Mouse (Mus musculus): ENCODE data around the gene Ttll11. TPM values are rescaled to one million over a fixed set of nuclear protein-coding genes. Genes with fewer than 3 reads are reported as not detected.

Gene Ttll11
- polyA plus RNA-seq, 1 experiment from 2014 or later: 2.4 TPM

DNA sequence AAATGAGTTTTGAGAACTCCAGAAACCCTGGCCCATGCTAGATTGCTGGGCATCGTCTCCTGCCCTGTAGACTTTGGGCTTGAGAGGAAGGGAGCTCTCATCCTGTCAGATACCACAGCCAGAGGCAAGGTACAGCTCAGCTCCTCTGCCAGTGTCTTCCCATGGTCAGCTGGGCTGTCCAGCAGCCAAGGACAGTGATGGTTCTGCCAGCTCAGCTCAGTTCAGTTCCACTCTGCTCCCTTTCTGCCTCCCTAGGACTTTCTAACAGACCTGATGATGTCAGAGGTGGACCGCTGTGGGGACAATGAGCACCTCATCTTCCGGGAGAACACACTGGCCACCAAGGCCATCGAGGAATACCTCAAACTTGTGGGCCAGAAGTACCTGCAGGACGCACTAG, 267.1 kb downstream of the Ttll11 start:
- H3K27me3 ChIP-seq (replicated peaks; ENCODE audit: control insufficient read depth, insufficient read depth, low read length): no peaks in the 10 kb centered on the region
- no peak overlapping the region for H3K4me2 ChIP-seq (ENCODE audit: low read length)
- H3K27ac ChIP-seq (ENCODE audit: low read depth, low read length): no peak overlapping the region
- peaks cover 5% of the 10 kb centered on the region; the same call in 1 of the 2 replicates for H3K4me1 ChIP-seq (ENCODE audit: control insufficient read depth, insufficient read depth, low read length)
- no peak overlapping the region for H3K9ac ChIP-seq (ENCODE audit: low read length)
- H3K4me3 ChIP-seq (ENCODE audit: low read depth, low read length): no peak overlapping the region
- no peak for ATAC-seq
- peaks cover 86% of the 10 kb centered on the region for H3K36me3 ChIP-seq (ENCODE audit: control insufficient read depth, insufficient read depth, low read length)
- H3K9me3 ChIP-seq (replicated peaks; ENCODE audit: control insufficient read depth, low read length): no peaks in the 10 kb centered on the region
- DNase-seq (ENCODE audit: low spot score): no peak
- 94% methylated on average over 5 of the region's 5 CpGs for WGBS

DNA sequence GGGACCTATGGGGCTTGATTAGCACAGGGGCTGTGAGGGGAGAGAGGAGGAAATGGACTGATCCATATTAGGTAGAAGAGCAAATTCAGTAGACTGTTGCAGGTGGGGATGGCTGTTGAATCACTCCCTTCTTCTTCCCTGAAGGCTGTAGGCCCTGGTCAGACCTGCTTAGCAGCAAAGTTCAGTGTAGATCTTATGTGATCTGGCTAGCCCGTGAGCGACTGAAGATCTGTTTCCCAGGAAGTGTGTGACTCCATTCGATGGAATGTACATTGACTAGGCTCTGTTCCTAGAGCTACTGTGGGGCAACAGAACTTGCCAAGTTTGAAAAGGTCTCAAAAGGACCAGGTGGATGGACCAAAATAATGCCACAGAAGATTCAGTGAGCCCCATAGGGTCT, 276.5 kb downstream of the Ttll11 start:
- no peak overlapping the region for H3K9ac ChIP-seq (ENCODE audit: low read length)
- H3K4me1 ChIP-seq (ENCODE audit: control insufficient read depth, insufficient read depth, low read length): peaks cover 11% of the 10 kb centered on the region
- no peaks in the 10 kb centered on the region for H3K27me3 ChIP-seq (replicated peaks; ENCODE audit: control insufficient read depth, insufficient read depth, low read length)
- ATAC-seq: no peak
- WGBS: 99% methylated on average over 3 of the region's 3 CpGs
- no peak overlapping the region for H3K4me2 ChIP-seq (ENCODE audit: low read length)
- H3K9me3 ChIP-seq (replicated peaks; ENCODE audit: control insufficient read depth, low read length): no peaks in the 10 kb centered on the region
- DNase-seq (ENCODE audit: low spot score): no peak
- H3K4me3 ChIP-seq (ENCODE audit: low read depth, low read length): no peak overlapping the region
- peaks cover 8% of the 10 kb centered on the region; the same call in 1 of the 2 replicates for H3K36me3 ChIP-seq (ENCODE audit: control insufficient read depth, insufficient read depth, low read length)
- H3K27ac ChIP-seq (ENCODE audit: low read depth, low read length): 0 out of 2 replicates have a peak overlapping the region, but pooled peaks have one; percentile 2

- Histone ChIP-seq H3K4me2 (ENCODE audit: low read length) (no peak overlapping the region), H3K9ac (ENCODE audit: low read length) (no peak overlapping the region), H3K27me3 (replicated peaks; ENCODE audit: control insufficient read depth, insufficient read depth, low read length) (no peaks in the 10 kb centered on the region), H3K27ac (ENCODE audit: low read depth, low read length) (peak overlapping the region; percentile 2; the same call in 1 of the 2 replicates), H3K4me1 (ENCODE audit: control insufficient read depth, insufficient read depth, low read length) (peaks cover 11% of the 10 kb centered on the region), H3K36me3 (ENCODE audit: control insufficient read depth, insufficient read depth, low read length) (peaks cover 2% of the 10 kb centered on the region; the same call in 1 of the 2 replicates), H3K4me3 (ENCODE audit: low read depth, low read length) (no peak overlapping the region), H3K9me3 (replicated peaks; ENCODE audit: control insufficient read depth, low read length) (no peaks in the 10 kb centered on the region)
- WGBS: 18% methylated on average over 6 of the region's 6 CpGs
- DNase-seq (ENCODE audit: low spot score) (peak; percentile 39), ATAC-seq (peak; percentile 26; the same call in 1 of the 2 replicates)
These were observed 277.1 kb downstream of the Ttll11 start for GRCm38 (mm10) chr2:35702608-35703007.

GRCm38 (mm10) chr2:35702001-35702400, 277.7 kb downstream of the Ttll11 start:
- Histone ChIP-seq H3K4me3 (ENCODE audit: low read depth, low read length) (no peak overlapping the region), H3K36me3 (ENCODE audit: control insufficient read depth, insufficient read depth, low read length) (no peaks in the 10 kb centered on the region), H3K4me2 (ENCODE audit: low read length) (no peak overlapping the region), H3K4me1 (ENCODE audit: control insufficient read depth, insufficient read depth, low read length) (peaks cover 15% of the 10 kb centered on the region), H3K9me3 (replicated peaks; ENCODE audit: control insufficient read depth, low read length) (no peaks in the 10 kb centered on the region), H3K27ac (ENCODE audit: low read depth, low read length) (0 out of 2 replicates have a peak overlapping the region, but pooled peaks have one; percentile 2), H3K9ac (ENCODE audit: low read length) (no peak overlapping the region), H3K27me3 (replicated peaks; ENCODE audit: control insufficient read depth, insufficient read depth, low read length) (no peaks in the 10 kb centered on the region)
- no peak for ATAC-seq
- no peak for DNase-seq (ENCODE audit: low spot score)
- 81% methylated on average over 7 of the region's 7 CpGs for WGBS

Other genes with a start within 250 kb of the Ttll11 start
- gene Ndufa8, start 69.5 kb upstream of the Ttll11 start, polyA plus RNA-seq (2014; fragmentation: Nextera tagmentation; extraction: Ambion mirVana): 283 and 287 TPM in 2 replicates
- 2.6 and 3.4 TPM in 2 replicates for gene Morn5, start 69.5 kb upstream of the Ttll11 start, polyA plus RNA-seq (2014; fragmentation: Nextera tagmentation; extraction: Ambion mirVana)
- 14.7 and 27.3 TPM in 2 replicates for gene Lhx6, start 125.5 kb upstream of the Ttll11 start, polyA plus RNA-seq (2014; fragmentation: Nextera tagmentation; extraction: Ambion mirVana)
- gene Mrrf, start 156.5 kb upstream of the Ttll11 start, polyA plus RNA-seq (2014; fragmentation: Nextera tagmentation; extraction: Ambion mirVana): 37.2 and 39.9 TPM in 2 replicates
- gene Rbm18, start 156.9 kb upstream of the Ttll11 start, polyA plus RNA-seq (2014; fragmentation: Nextera tagmentation; extraction: Ambion mirVana): 166 and 187 TPM in 2 replicates